Mouse (Mus musculus) myocyte (in vitro differentiated cells): ENCODE results near the gene Kmt2c.

Experiments used
- CEBPB ChIP-seq: IDR thresholded peaks from 2 replicates; pipeline ENCODE4 v1.6.1; 2011; ENCODE audit warnings: mild to moderate bottlenecking, moderate library complexity; ENCODE audit not compliant: poor library complexity, insufficient read depth, severe bottlenecking
- MYOD1 ChIP-seq, 3 experiments: IDR thresholded peaks; one replicate each; pipeline ENCODE4 v1.6.1; 2011; ENCODE audit warnings: control low read depth in 2 of 3, low read depth in 2 of 3, mild to moderate bottlenecking in 2 of 3, moderate library complexity in 1 of 3; ENCODE audit not compliant: insufficient read length in 2 of 3, control insufficient read depth in 1 of 3
- POLR2A ChIP-seq: IDR thresholded peaks from one replicate; pipeline ENCODE4 v1.6.1; 2011; ENCODE audit warnings: low read depth, mild to moderate bottlenecking, control low read depth, moderate library complexity; ENCODE audit not compliant: insufficient read length
- POLR2AphosphoS2 ChIP-seq: IDR thresholded peaks from one replicate; pipeline ENCODE4 v1.6.1; 2011; ENCODE audit warnings: low read depth, control low read depth; ENCODE audit not compliant: insufficient read length

DNA sequence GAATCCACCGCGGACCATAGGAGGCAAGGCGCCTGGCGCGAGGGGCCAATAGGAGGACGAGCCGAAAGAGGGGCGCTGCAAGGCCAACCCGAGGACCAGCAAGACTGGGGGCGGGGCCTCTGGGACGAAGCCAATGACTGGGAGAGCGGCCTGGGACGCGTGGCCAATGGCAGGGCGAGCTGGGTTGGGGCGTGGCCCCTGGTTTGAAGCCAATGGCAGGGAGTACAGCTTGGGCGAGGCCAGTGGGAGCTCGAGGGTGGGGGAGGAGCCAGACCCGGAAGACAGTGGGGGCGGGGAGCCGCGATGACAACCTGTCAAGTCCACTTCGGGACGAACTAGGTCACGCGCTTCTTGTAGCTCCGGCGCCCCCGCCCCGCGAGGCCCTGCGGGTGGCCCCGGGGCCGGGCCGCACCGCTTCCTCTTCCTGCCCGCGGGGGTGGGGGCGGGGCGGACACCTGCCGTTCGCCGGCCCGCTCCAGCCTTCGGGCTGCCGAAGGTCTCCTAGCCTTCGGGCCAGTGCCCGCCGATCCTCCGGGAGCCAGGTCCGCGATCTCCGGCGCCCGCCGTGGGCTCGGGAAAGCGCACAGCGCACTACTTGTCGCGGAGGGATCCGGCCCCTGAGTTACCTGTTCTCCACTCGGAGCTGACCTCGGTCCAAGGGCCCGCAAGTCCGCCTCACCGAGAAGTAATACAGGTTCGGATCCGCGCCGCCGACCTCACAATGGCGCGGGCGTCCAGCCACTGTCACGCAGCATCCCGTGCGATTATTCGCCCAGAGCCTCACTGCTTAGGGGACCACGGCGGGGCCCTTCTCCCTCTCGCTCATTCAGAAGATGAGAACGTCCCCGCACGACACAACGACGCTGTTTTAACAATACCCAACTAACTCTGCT, 31.2 kb upstream of the Kmt2c start:
- TF ChIP-seq CEBPB (no peak), MYOD1 (IDR thresholded peaks at IDR 0.05; ENCODE audit: control insufficient read depth in 1 of 3, insufficient read length in 2 of 3, low read depth in 2 of 3) (peak in 2 of 3 experiments; percentile 45 to 77), POLR2AphosphoS2 (peak; percentile 34), POLR2A (peak; percentile 63)
